In the genomic region with DNA sequence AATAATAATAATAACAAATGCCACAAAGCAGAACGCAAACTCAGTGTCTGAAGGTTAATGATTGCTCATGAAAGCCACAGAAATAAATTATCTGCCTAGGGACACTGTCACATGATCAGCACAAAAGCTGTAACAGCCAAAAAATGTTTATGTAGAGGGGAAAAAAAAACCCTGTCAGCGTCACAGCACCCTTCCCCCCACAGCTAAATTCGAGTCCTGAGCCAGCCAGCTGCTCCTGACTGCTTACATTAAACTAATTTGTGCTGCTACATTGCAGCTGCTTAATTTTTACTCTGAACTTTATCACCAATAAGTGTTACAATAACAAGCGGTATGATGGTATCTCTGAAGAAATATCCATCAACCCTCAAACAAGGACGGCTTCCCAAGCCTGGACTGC, we compare ENCODE assay signal across 10 mouse cellular contexts.
DNase-seq lines count a peak whose midpoint lies in the region; ATAC-seq lines count a peak whose summit lies in the region.
"Had no signal": no experiment of that assay in that cellular context is flagged by ENCODE, and none has a peak within 500 bp of the region (broad histone marks: within the 10 kb centered on the region; RNA-seq: fewer than 3 reads in every experiment).

No protein-coding gene starts in this region.

- 29% methylated on average over 5 of the region's 5 CpGs for WGBS in embryonic facial prominence, embryonic 12.5 days
- 15% methylated on average over 5 of the region's 5 CpGs for WGBS in kidney, embryonic 14.5 days
- 21% methylated on average over 5 of the region's 5 CpGs for WGBS in midbrain, embryonic 16.5 days

- DNase-seq in cerebellum, postnatal 10 days, result peak; percentile 15 to 26
- no peak for DNase-seq in cerebellum, postnatal 25 days
- DNase-seq in testis, postnatal 14 days (ENCODE audit: low spot score), result no peak
- DNase-seq in urinary bladder, postnatal 4 days (ENCODE audit: low spot score in 2 of 2), result no peak
- DNase-seq in left cerebral cortex, adult 9 months (ENCODE audit: low spot score in 2 of 2), result no peak
- DNase-seq: thymus, postnatal 25 days had no signal

- no peak overlapping the region for H3K4me3 ChIP-seq in embryonic facial prominence, embryonic 12.5 days
- no peak overlapping the region for H3K4me3 ChIP-seq in kidney, embryonic 14.5 days (ENCODE audit: low read length)
- H3K4me3 ChIP-seq in midbrain, embryonic 16.5 days (ENCODE audit: low read depth, low read length), result no peak overlapping the region
- H3K4me3 ChIP-seq: layer of hippocampus, adult 2 months had no signal

- no peaks in the 10 kb centered on the region for H3K36me3 ChIP-seq in embryonic facial prominence, embryonic 12.5 days
- no peaks in the 10 kb centered on the region for H3K36me3 ChIP-seq in kidney, embryonic 14.5 days (ENCODE audit: control insufficient read depth, insufficient read depth, low read length)
- no peaks in the 10 kb centered on the region for H3K36me3 ChIP-seq in midbrain, embryonic 16.5 days (ENCODE audit: control insufficient read depth, insufficient read depth, low read length)

- no peak overlapping the region for H3K9ac ChIP-seq in embryonic facial prominence, embryonic 12.5 days
- no peak overlapping the region for H3K9ac ChIP-seq in kidney, embryonic 14.5 days (ENCODE audit: low read depth, low read length)
- H3K9ac ChIP-seq in midbrain, embryonic 16.5 days (ENCODE audit: low read depth, low read length), result no peak overlapping the region

- H3K4me2 ChIP-seq in embryonic facial prominence, embryonic 12.5 days (replicated peaks), result peak overlapping the region; percentile 18; the same call in 1 of the 2 replicates
- no peak overlapping the region for H3K4me2 ChIP-seq in kidney, embryonic 14.5 days (replicated peaks; ENCODE audit: low read depth, low read length)
- no peak overlapping the region; the same call in 1 of the 2 replicates for H3K4me2 ChIP-seq in midbrain, embryonic 16.5 days (ENCODE audit: low read length)

- ATAC-seq in embryonic facial prominence, embryonic 12.5 days (ENCODE audit: insufficient number of reproducible peaks, insufficient read depth, low FRiP score, low TSS enrichment), result no peak
- peak; percentile 65 for ATAC-seq in kidney, embryonic 14.5 days (ENCODE audit: low FRiP score, low TSS enrichment)
- ATAC-seq in midbrain, embryonic 16.5 days, result 0 out of 2 replicates have a peak, but pooled peaks have one; percentile 40

- H3K9me3 ChIP-seq in embryonic facial prominence, embryonic 12.5 days, result no peaks in the 10 kb centered on the region
- no peaks in the 10 kb centered on the region for H3K9me3 ChIP-seq in kidney, embryonic 14.5 days (ENCODE audit: control insufficient read depth, low read length)
- H3K9me3 ChIP-seq in midbrain, embryonic 16.5 days (replicated peaks; ENCODE audit: control insufficient read depth, low read length, poor library complexity, severe bottlenecking), result no peaks in the 10 kb centered on the region

- no peaks in the 10 kb centered on the region for H3K27me3 ChIP-seq in embryonic facial prominence, embryonic 12.5 days
- H3K27me3 ChIP-seq in kidney, embryonic 14.5 days (ENCODE audit: control insufficient read depth, insufficient read depth, low read length), result no peaks in the 10 kb centered on the region
- H3K27me3 ChIP-seq in midbrain, embryonic 16.5 days (ENCODE audit: control insufficient read depth, insufficient read depth, low read depth, low read length), result no peaks in the 10 kb centered on the region

- H3K4me1 ChIP-seq in embryonic facial prominence, embryonic 12.5 days, result peaks cover 9% of the 10 kb centered on the region; the same call in 1 of the 2 replicates
- 0 out of 2 replicates have a peak, but pooled peaks cover 8% of the 10 kb centered on the region for H3K4me1 ChIP-seq in kidney, embryonic 14.5 days (ENCODE audit: control insufficient read depth, insufficient read depth, low read length)
- H3K4me1 ChIP-seq in midbrain, embryonic 16.5 days (ENCODE audit: control insufficient read depth, insufficient read depth, low read length), result peaks cover 4% of the 10 kb centered on the region

- H3K27ac ChIP-seq in embryonic facial prominence, embryonic 12.5 days, result no peak overlapping the region
- no peak overlapping the region for H3K27ac ChIP-seq in kidney, embryonic 14.5 days (ENCODE audit: low read depth, low read length)
- no peak overlapping the region for H3K27ac ChIP-seq in midbrain, embryonic 16.5 days (ENCODE audit: low read length)
- H3K27ac ChIP-seq: layer of hippocampus, adult 2 months had no signal

Comparison
In these comparisons a context has a peak if more than half of its experiments do, and no peak if none do; other contexts are left out.
1. DNase-seq: peak in cerebellum, postnatal 10 days (2 of 2); none in cerebellum, postnatal 25 days (0 of 2), testis, postnatal 14 days (single experiment), urinary bladder, postnatal 4 days (0 of 2) and left cerebral cortex, adult 9 months (0 of 2).